Mouse (Mus musculus): ENCODE data around the gene Thap3. TPM values are rescaled to one million over a fixed set of nuclear protein-coding genes. Genes with fewer than 3 reads are reported as not detected.
"Not testable (repeated sequence)": the region's sequence is repeated elsewhere in the genome, so short reads cannot be mapped to it uniquely, and the experiment has no call there.

The Thap3 gene
- 10 to 100 TPM; 18.9 to 22.0 TPM for total RNA-seq (2021)
- long read RNA-seq, experiment 1, transcript Thap3-201 (4 exons, 1,124 nt) = major isoform, 9 of 13 reads
- long read RNA-seq, experiment 1, partial matches to known transcripts = 1 of 13 reads
- long read RNA-seq, experiment 1, other reads (novel, unspliced or antisense) = 3 of 13 reads
- long read RNA-seq, experiment 2, transcript Thap3-201 (4 exons, 1,124 nt) = major isoform, 19 of 27 reads
- long read RNA-seq, experiment 2, partial matches to known transcripts = 1 of 27 reads
- long read RNA-seq, experiment 2, other reads (novel, unspliced or antisense) = 3 of 27 reads

- DNase-seq (ENCODE audit: low spot score in 2 of 2) = peak; percentile 78 to 81
Observed at GRCm38 (mm10) chr4:151988342-151989109, at the start of gene Thap3. TSS of gene Thap3 (minus strand) at chr4:151988997.

GRCm38 (mm10) chr4:152038225-152038984, 49.6 kb upstream of the Thap3 start, which contains the start of gene Tas1r1:
TSS of gene Tas1r1 (minus strand) at chr4:152038568.
- no peak for DNase-seq (ENCODE audit: low spot score in 2 of 2)

- not testable (repeated sequence) for DNase-seq (ENCODE audit: low spot score in 2 of 2)
Observed at GRCm38 (mm10) chr4:152036464-152036863, 47.7 kb upstream of the Thap3 start.

GRCm38 (mm10) chr4:152032922-152033321, 44.1 kb upstream of the Thap3 start:
- DNase-seq (ENCODE audit: low spot score in 2 of 2) = no peak

- no peak for DNase-seq (ENCODE audit: low spot score in 2 of 2)
Observed at GRCm38 (mm10) chr4:152029997-152030396, 41.2 kb upstream of the Thap3 start.

GRCm38 (mm10) chr4:152029087-152029486, 40.3 kb upstream of the Thap3 start:
- DNase-seq (ENCODE audit: low spot score in 2 of 2) = no peak

- no peak for DNase-seq (ENCODE audit: low spot score in 2 of 2)
Observed at GRCm38 (mm10) chr4:152028456-152028855, 39.7 kb upstream of the Thap3 start.

GRCm38 (mm10) chr4:152027524-152027923, 38.7 kb upstream of the Thap3 start, which contains the start of gene Zbtb48:
TSS of gene Zbtb48 (minus strand) at chr4:152027671.
- peak; percentile 94 to 97 for DNase-seq (ENCODE audit: low spot score in 2 of 2)

GRCm38 (mm10) chr4:152026751-152027508, 38.1 kb upstream of the Thap3 start:
- DNase-seq (ENCODE audit: low spot score in 2 of 2) = no peak

- DNase-seq (ENCODE audit: low spot score in 2 of 2) = no peak
Observed at GRCm38 (mm10) chr4:152024525-152024924, 35.7 kb upstream of the Thap3 start.

GRCm38 (mm10) chr4:152022506-152022905, 33.7 kb upstream of the Thap3 start:
- no peak for DNase-seq (ENCODE audit: low spot score in 2 of 2)

- no peak for DNase-seq (ENCODE audit: low spot score in 2 of 2)
Observed at GRCm38 (mm10) chr4:152021568-152022097, 32.8 kb upstream of the Thap3 start.

GRCm38 (mm10) chr4:152020024-152020423, 31.2 kb upstream of the Thap3 start:
- no peak for DNase-seq (ENCODE audit: low spot score in 2 of 2)

- DNase-seq (ENCODE audit: low spot score in 2 of 2) = no peak
Observed at GRCm38 (mm10) chr4:152019073-152019472, 30.3 kb upstream of the Thap3 start.

GRCm38 (mm10) chr4:152013036-152013813, 24.4 kb upstream of the Thap3 start:
- no peak for DNase-seq (ENCODE audit: low spot score in 2 of 2)

GRCm38 (mm10) chr4:152012109-152012508, 23.3 kb upstream of the Thap3 start:
- DNase-seq (ENCODE audit: low spot score in 2 of 2) = no peak

- no peak for DNase-seq (ENCODE audit: low spot score in 2 of 2)
Observed at GRCm38 (mm10) chr4:152011171-152011760, 22.5 kb upstream of the Thap3 start.

GRCm38 (mm10) chr4:152010707-152011134, 21.9 kb upstream of the Thap3 start:
- DNase-seq (ENCODE audit: low spot score in 2 of 2) = no peak

- DNase-seq (ENCODE audit: low spot score in 2 of 2) = no peak
Observed at GRCm38 (mm10) chr4:152010091-152010706, 21.4 kb upstream of the Thap3 start.

All from layer of hippocampus, postnatal 14 days (tissue).